Mouse (Mus musculus) brain, embryonic 18.5 days (tissue): Measurements from ENCODE around the gene Adrb1.
A peak's percentile ranks its signal among the peaks of the same experiment; 100 is the strongest.
"Not testable (repeated sequence)": the region's sequence is repeated elsewhere in the genome, so short reads cannot be mapped to it uniquely, and the experiment has no call there.

ENCODE experiments used
- DNase-seq: peaks from one replicate; pipeline ENCODE4 v3.0.0-alpha.2; 2012; ENCODE audit warnings: low read depth, low spot score

Adrb1 gene

GRCm38 (mm10) chr19:56749343-56749742 is 27.3 kb downstream of the Adrb1 start:
- no peak for DNase-seq

GRCm38 (mm10) chr19:56750709-56751108 is 28.7 kb downstream of the Adrb1 start:
- DNase-seq: no peak

- not testable (repeated sequence) for DNase-seq
Measured at GRCm38 (mm10) chr19:56754456-56754855, 32.5 kb downstream of the Adrb1 start.

- no peak for DNase-seq
Measured at GRCm38 (mm10) chr19:56756412-56756811, 34.4 kb downstream of the Adrb1 start.

GRCm38 (mm10) chr19:56758311-56758710 is 36.3 kb downstream of the Adrb1 start:
- no peak for DNase-seq

GRCm38 (mm10) chr19:56759740-56760139 is 37.7 kb downstream of the Adrb1 start:
- DNase-seq: no peak

- DNase-seq: no peak
Measured at GRCm38 (mm10) chr19:56760306-56760940, 38.4 kb downstream of the Adrb1 start.

GRCm38 (mm10) chr19:56761096-56761495 is 39.1 kb downstream of the Adrb1 start:
- no peak for DNase-seq

- DNase-seq: no peak
Measured at GRCm38 (mm10) chr19:56761727-56762126, 39.7 kb downstream of the Adrb1 start.

- DNase-seq: no peak
Measured at GRCm38 (mm10) chr19:56762686-56763085, 40.7 kb downstream of the Adrb1 start.

GRCm38 (mm10) chr19:56769024-56769423 is 47.0 kb downstream of the Adrb1 start:
- no peak for DNase-seq

GRCm38 (mm10) chr19:56772158-56772557 is 50.2 kb downstream of the Adrb1 start:
- DNase-seq: no peak

GRCm38 (mm10) chr19:56773393-56773971 is 51.5 kb downstream of the Adrb1 start:
- no peak for DNase-seq

- DNase-seq: no peak
Measured at GRCm38 (mm10) chr19:56774408-56774962, 52.5 kb downstream of the Adrb1 start.

- no peak for DNase-seq
Measured at GRCm38 (mm10) chr19:56774971-56775892, 53.2 kb downstream of the Adrb1 start.

GRCm38 (mm10) chr19:56775893-56776718 is 54.1 kb downstream of the Adrb1 start:
- no peak for DNase-seq

GRCm38 (mm10) chr19:56776719-56777382 is 54.9 kb downstream of the Adrb1 start:
- peak; percentile 37 for DNase-seq

- DNase-seq: not testable (repeated sequence)
Measured at GRCm38 (mm10) chr19:56778532-56778931, 56.5 kb downstream of the Adrb1 start.
